Mouse (Mus musculus) spleen, embryonic (tissue): ENCODE measurements at regions not wholly inside any gene's neighbourhood (a gene's known extent, or its start where the extent isn't known, plus 50 kb on each side); places are given as distances from the start of the nearest gene placed in this dataset.

ENCODE experiments used
- CTCF ChIA-PET: fragments of 350-600 bp; sonication (Branson Sonifier 250); formaldehyde crosslinking; loops from one replicate; lab custom pipeline; 2022; lab: Charles Lee

DNA sequence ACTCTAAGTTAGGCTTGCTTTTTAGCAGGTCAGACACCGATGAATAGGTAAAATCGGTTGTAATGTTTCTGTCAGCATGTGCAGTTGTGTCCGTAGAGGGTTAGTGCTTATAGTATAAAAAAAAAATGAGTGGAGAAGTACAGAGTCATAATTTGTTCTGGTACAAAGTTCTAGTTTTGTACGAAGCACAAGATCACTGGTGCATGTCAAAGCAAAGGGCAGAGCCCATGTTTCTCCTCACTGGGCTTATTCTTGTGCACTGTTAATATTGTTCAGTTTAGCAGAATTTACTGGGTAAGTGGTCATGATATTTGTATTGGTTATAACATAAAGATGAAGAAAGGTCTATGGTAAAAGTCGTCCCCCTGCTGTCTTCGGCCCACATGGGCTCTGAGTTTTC lies 330.4 kb upstream of the Fam241a start:
- CTCF ChIA-PET = no interaction called here

DNA sequence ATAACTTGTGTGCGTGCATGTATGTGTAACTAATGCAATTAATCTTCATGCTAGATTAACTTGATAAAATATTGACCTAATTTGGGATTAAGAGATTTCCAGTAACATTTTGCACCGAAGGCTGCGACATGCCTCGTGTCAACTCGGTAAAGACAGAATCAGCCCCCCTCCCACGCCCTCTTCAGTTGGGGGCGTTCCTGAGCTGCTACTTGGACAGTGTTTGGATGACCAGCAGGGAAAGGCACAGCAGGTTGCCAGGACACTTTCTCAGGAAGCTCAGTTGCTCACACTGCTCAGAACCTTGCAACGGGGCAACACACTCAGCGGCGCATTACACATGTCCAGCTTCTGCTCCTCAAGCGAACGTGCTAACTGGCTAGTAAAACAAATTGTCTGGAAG lies 326.2 kb upstream of the Fam241a start:
- CTCF ChIA-PET = no interaction called here

DNA sequence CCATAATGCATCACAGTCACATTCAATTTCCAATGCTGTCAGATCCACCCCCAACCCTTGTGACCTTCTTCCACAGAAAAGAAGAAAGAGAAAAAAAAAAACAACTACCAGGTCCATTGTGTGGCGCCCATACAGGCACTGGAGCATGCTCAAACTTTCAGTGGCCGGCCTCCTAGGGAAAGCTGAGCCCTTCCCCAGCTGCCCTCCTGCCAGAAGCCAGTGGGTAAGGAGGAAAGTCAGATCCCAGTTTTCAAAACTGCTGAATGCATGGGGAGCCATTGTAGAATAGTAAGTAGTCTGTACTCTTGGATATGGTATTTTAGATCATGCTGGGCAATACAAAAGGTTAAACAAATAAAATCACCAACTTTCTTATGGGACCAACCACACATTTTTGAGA lies 325.5 kb upstream of the Fam241a start:
- CTCF ChIA-PET = no interaction called here

DNA sequence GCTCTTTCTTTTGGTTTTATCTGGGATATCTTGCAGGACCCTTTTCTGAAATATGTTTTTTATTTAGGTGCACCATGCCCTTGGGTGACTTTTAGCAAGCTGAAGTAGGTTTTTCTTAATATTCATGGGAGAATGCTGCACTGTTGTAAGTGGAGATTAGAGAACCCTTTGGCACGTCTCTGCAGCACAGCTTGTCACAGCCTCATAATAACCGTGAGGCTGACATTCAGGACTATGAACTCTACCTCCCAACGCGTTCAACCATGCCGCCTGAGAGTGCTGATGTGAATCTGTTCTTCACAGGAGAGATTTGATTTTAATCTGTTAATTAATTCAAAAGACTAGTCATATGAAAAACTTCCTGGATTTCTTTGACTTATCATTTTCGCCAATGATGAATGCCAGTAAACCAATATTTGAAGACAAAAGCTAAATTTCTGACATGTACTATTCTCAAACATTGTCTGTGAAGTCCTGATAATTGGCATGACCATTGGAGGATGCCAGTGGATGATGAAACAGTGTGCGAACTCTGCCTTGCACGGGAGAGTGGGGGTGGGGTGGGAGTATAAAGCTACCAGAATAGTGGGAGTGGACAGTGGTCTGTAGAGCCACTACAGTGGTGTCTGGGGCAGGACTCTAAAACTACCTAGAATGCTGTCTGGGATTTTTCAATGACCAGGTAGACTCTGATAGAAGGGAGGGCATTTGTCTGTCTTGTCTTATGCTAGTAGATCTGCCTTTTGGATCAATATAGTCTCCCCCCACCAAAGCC lies 324.8 kb upstream of the Fam241a start:
- CTCF ChIA-PET = no interaction called here

DNA sequence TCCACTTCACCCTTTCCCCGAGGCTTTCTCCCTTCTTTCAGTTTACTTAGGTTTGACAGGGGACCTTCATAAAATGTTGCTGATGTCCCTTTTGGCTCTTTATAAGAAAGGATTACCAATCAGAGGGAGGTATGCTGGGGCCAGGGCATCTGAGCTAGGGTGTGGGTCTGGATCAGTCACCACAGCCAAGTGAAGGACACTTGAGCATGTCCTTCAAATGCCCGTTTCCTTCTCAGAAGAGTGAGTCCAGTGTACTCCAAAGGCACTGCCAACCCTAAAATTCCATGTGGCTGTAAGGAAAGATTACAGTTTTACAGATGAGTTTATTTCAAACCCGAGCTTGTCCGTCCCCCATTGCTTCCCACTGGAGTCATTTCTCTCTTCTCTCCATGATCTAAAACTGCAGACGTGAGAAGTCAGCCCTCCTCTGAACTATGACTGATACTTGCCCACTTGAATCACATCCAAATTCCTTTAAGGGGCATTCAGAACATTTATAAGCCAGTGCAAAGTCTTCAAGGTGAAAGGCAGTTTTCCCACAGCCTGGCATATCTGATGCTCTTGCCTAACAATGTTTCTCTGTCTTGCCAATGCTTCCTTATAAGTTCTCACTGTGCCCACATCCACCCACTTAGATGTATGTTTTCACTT lies 321.8 kb upstream of the Fam241a start:
- CTCF ChIA-PET = no interaction called here

DNA sequence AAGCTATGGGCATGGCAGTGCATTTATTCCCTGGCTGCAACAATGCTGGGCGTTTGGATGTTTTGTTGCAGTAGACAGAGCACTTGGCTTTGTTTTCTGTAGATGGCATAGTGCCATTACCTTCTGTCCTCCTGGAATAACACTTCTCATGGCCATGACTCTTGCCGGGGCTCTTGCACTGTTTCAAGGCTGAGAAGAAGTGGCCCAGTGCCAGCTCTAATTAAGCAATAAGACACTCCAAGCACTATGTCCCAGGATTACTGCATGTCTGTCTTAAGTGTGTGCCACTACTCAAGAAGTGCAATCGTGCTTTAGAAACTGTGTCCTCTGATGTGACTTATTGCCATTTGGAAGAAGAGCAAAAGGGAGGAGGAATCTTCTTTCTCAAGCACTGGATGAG lies 316.1 kb upstream of the Fam241a start:
- CTCF ChIA-PET = no interaction called here

DNA sequence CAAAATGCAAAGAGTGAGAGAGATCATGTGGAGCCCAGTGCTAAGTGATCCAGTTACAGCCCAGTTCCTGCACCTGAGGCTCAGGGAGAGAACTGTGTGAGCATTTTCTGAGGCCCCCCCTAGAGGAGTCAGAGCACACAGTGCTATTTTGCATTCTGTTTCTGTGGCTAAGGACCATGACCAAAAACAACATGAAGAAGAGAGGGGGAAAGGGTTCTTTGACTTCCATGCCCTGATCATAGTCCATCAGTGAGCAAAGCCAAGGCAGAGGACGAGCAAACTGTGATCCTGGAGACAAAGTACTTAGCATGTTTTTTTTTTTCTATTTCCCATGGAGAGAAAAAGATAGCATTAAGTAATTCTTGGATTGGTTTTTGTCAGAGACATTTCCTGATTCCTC lies 314.5 kb upstream of the Fam241a start:
- CTCF ChIA-PET = no interaction called here

DNA sequence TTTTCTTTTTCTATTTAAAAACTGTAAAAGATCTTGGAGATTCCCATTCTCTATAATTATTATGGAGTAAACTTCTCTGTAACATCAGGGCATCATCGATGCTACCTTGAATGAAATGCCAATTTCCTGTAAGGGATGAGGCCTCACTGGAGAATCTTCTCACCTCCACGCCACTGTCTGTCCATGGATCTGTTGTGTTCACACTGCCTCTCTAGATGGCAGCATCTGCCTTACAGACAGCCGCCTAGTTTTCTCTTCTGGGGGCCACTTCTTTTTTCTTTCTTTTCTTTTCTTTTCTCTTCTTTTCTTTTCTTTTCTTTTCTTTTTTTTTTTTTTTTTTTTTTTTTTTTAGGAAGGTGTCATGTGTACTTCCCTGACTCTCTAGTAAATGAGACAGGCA lies 310.8 kb upstream of the Fam241a start:
- CTCF ChIA-PET = no interaction called here

DNA sequence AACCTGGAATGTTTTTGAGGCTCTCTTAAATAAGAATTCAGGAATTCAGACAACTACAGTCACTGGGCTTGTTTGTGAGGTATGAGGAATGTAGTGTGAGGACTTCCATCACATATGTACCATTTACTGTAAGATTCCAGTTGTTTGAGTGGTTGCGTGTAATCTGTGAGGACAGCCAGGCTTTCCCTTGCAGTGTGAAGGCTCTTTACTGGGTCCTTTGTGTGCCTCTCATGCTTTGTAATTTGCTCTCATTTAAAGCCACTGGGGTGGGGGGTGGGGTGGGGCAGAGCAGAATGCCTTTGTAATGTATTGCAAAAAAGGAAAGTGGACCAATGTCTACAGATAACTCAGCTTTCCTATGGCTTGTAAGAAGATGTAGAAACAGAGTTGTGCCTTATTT lies 310.4 kb upstream of the Fam241a start:
- CTCF ChIA-PET = no interaction called here

DNA sequence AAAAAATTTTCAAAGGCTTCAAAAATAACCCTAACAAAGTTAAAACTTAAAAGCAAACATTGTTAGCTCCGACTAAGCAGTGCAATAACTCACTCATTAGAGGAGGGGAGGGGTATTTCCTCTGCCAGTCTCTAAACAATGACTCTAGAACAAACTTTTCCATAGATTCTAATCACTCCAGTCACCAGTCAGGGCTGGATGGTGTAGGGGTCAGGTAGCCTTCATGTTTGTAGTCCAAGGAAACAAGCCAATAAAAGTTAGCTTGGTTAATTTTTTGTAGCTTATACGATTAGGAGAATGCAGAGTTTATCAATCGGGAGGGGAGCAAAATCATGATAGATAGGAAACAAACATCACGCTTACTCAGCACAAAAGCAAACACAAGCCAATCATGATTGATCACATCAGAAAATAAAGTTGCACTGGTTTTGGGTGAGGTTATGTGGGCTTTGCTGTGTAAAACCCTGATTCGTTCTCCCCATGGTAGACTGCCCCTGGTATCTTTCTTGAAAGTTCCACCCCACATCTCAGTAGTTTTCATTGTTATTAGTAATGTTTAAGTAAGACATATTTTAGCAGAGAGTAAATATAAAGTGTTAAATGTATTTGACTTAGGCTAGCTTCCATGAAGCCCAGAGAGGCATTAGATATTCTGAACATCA lies 304.6 kb upstream of the Fam241a start:
- CTCF ChIA-PET = no interaction called here

DNA sequence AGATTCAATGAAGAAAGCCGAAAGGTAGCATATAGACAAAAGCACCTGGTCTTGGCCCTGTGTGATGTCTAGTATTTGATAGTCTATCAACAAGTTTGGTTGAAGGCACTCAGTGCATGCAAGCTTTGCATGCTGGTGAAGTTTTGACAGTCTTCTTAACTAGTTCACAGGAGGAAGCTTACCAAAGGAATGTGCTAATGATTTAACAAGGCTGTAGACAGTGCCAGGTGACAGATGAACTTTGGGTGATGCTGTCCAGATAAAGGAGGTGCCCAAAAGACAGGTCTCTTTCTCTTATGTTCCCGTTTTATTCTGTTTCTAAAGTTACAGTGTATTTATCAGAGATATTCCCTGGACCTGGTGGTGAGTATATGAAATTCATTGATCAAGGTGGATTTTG lies 303.3 kb upstream of the Fam241a start:
- CTCF ChIA-PET = no interaction called here

DNA sequence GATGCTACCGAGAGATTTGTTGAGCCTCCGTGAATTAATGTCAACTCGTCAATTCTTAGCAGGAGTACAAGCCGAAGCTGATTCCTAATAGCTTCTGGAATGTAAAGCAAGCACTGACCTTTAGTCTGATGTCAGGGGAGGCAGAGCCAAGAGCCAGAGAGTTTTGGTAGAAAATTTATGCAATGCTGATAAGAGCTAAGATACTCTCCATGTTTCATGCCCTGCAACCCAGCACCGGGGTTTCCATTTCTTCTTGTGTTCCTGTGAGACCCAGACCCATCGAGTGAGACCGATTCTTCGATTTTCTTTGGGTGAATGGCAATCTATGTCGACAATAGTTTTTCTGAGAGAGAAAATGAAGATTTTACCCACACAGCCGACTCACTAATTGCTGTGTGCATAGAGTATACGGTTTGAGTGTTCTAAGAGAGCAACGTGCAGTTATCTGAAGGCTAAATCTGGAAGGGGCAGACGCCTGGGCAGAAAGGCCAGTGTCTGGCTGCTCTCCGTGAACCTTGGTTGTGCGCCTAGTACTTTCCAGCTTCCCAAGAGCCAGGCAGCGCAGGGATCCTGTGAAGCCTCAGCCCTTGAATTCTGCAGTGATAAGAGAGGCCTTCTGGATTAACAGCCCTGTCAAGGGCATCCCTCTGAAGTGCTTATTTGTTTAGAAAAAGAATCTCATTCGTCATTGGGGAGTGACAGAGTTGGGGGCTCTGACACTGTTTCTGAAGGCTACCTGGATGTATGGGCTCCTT lies 296.1 kb upstream of the Fam241a start:
- CTCF ChIA-PET = no interaction called here

DNA sequence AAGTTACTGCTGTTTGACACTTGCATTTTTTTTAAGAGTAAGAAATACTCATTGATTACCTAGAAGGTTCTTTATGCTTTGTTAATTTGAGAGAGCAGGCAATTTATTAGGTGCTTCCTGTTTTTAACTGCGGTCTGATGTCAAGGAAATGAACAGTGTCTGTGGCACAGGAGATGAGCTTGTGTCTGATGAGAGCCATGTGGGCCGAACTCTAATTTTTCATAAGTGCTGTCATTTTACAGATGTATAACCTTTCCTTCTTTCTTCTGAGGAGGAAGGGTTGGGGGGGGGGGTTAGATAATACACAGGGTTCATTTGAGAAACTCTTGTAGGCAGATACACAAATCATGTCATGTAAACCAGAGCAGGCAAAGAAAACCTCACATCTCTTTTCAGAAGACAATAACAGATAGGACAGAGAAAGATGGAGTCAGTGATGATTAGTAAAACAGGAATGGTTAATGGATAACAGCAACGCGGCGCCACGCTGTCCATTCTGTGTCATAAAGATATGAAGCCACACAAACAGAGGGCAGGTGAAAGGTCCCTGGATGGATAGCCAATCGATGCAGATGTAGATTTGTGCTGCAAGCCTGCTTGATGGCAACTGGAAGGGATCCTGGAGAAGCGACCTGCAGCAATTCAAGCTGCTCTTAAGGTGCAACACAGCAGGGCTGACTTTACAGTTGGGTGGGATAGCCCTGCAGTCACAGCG lies 291.4 kb upstream of the Fam241a start:
- CTCF ChIA-PET = no interaction called here

DNA sequence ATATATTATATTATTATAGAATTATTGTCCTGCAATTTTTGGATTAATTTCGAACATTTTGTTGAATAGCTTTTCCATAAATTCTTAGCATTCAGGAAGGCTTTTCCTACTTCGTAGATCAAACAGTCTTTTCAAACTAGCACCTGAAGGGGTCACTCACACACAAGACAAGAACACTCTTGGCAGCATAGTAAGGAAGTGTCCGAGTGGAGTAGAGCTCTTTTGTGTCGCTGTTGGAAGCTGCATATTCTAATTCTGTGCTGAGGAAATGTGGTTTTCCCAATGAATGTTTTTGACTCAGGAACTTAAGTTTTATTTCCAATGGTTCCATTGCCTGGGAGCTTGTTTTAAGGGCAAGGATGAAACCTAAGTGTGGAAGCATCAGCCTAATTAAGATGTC lies 290.2 kb upstream of the Fam241a start:
- CTCF ChIA-PET = no interaction called here

DNA sequence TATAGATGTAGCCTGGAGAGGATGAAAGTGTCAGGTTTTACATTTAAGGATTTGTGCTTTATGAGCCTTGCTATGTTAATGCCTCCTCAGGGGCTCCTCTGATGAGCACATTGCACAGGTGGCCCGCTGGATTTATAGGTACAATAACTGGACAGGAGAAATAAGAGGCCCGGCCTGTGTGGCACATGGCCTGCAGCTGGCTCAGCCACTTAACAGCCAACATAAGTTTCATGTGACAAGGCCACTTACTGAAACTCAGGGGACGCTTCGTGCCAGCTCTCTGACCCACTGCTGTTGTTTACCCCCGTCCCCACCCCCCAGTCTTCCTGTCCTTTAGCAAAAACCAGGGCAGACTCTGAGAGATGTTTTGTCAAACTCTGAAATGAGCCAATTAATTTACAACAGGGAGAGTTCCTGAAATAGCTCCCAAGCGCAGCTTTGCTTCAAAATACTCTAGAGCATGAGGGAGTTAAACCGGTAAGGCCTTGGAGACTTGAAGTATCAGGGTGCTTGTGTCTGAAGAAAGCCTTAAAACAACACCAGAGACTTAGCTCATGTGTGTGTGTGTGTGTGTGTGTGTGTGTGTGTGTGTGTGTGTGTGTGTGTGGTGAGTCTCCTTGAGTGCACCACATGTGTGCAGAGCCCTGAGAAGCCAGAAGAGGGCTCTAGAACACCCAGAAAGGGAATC lies 285.2 kb upstream of the Fam241a start:
- CTCF ChIA-PET = no interaction called here

DNA sequence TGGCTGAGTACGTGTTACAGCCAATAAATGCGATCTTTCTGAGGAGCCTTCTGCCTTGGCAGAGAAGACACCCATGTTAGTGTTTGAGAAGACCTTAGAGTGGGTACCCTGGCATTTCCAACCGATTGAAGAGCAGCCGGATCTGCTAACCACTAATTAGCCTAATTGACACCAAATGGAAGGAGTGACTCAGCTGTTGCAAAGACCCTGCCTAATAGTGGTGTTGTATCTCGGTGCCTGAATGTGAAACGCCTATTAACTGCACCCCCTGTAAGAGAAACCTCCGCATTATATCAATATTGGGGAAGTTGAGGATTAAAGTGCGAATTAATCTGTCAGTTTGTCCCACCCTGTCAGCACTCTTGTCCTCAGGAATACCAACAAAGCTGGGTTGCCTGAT lies 253.1 kb upstream of the Fam241a start:
- CTCF ChIA-PET = no interaction called here

DNA sequence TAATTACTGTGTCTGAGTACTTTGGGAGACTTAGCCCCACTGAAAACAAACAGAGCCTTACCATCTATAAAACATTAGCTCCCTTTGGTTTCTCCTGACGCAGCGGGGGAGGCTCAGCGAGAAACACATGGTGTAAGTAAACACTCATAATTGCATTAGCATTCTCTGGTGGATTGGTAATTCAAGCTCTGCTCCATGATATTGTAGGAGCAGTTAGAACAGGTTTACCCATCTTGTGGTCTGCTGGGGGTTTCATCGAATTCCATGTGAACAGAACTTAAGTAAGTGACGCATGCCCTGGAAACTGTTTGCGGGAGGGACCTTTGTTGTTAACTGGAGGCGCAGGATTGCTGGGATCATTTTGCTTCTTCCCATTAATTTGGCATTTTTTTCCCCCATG lies 249.2 kb upstream of the Fam241a start:
- CTCF ChIA-PET = no interaction called here

DNA sequence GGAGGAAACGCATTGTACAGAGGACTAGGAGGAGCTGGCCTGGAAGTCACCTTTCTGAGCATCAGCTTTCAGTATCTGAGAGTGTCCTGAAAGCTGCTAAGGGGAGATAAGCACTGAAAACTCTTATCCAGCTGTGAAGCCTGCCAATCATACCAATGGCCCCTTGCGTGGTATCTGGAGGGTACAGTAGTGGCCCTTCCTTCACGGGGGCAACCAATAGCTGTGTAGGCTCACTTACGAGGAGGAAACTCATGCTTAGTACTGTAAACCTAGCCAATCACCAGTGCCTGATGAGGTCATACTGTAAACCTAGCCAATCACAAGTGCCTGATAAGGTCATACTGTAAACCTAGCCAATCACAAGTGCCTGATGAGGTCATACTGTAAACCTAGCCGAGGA lies 231.7 kb upstream of the Fam241a start:
- CTCF ChIA-PET = no interaction called here

DNA sequence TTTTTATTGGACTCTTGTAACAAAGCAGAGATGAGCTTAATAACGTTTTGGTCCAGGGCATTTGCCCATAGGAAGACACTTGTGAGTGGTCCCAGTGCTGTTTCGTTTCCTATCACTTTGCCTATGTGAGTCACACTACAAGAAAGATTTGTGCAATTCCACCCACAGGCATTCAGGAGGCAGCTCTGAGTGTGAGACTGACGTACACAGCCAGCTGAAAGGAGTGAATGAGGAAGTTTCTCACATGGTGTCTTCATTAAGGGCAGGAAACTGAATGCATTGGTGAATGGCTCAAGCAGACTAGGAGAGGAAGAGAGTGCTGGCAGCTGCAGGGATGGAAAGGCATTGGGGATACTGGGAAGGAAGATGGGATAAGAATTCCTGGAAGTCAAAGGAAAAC lies 230.5 kb upstream of the Fam241a start:
- CTCF ChIA-PET = no interaction called here

DNA sequence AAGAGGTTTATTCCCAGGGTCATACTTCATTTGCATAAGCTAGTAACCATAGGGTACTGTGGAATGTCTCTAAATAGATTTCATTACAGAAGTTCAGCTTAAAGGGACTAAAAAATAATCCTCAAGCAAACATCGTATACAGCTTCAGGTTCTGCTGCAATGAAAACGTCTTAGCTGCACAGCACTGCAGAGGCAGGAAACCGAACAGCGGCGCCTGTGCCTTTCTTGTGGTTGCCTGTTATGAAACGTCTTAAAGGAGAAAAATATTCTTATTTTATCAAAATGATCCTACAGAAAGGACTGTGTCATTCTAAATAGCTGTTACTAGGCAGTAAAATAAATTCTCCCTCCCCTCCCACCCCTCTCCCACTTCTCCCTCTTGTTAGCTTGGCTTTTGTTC lies 226.0 kb upstream of the Fam241a start:
- CTCF ChIA-PET = no interaction called here
